Comparison of ENCODE assay signal across 14 mouse cellular contexts in the genomic region with DNA sequence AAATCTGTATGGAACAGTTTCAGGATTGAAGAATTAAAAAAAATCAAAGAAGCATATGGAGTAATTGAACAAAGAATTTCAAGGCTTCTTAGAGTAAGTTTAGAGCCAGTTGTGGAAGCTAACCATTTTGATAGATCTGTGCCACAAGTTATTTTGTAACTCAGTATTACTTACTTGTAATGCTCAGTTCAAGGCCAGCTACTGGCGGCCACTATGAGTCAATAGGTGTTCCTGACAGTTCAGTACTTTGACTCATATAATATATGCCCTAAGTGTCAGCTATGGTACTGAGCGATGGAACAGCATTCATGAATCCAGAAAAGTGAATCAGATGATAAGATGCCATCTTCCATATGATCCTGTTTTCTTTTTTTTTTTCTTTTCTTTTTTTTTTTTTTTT.
DNase-seq lines count a peak whose midpoint lies in the region.
"Had no signal": no experiment of that assay in that cellular context is flagged by ENCODE, and none has a peak within 500 bp of the region (broad histone marks: within the 10 kb centered on the region; RNA-seq: fewer than 3 reads in every experiment).

No protein-coding gene starts in this region.

- peak; percentile 59 to 77 for DNase-seq in adrenal gland, adult (ENCODE audit: inconsistent age in 2 of 2, low spot score in 1 of 2)
- no peak for DNase-seq in adrenal gland, adult 18-20 months (ENCODE audit: low spot score in 2 of 2)
- DNase-seq in adrenal gland, adult 8-10 months: peak; percentile 58
- peak; percentile 45 for DNase-seq in adrenal gland, postnatal 14 days
- DNase-seq in adrenal gland, postnatal 36 days: peak; percentile 44 to 64
- DNase-seq in cerebellum, adult 11 months: no peak
- no peak for DNase-seq in testis, postnatal 14 days (ENCODE audit: low spot score)
- DNase-seq: B cell, adult 2 months; cerebellum, adult 11-12 months; cerebellum, adult 2 months; cerebellum, adult 9-10 months; cerebellum, postnatal 10 days; cerebellum, postnatal 25 days; forebrain, postnatal 0 days had no signal

Comparison
In these comparisons a context has a peak if more than half of its experiments do, and no peak if none do; other contexts are left out.
1. DNase-seq: peak in adrenal gland, adult (2 of 2), adrenal gland, adult 8-10 months (single experiment), adrenal gland, postnatal 14 days (single experiment) and adrenal gland, postnatal 36 days (2 of 2); none in adrenal gland, adult 18-20 months (0 of 2), cerebellum, adult 11 months (single experiment) and testis, postnatal 14 days (single experiment).